Mouse (Mus musculus) liver, postnatal 0 days (tissue): Measurements from ENCODE around the gene Atp1a2. TPM values are rescaled to one million over a fixed set of nuclear protein-coding genes. Genes with fewer than 3 reads are reported as not detected.

ENCODE experiments used
- ATAC-seq: fragments of 200-750 bp; cut with Nextera tagmentation; 2 replicates; pipeline ENCODE4 v1.8.0; 2017; ENCODE audit warnings: mild to moderate bottlenecking, moderate library complexity
- DNase-seq: peaks from one replicate; pipeline ENCODE4 v3.0.0-alpha.2; 2016
- H3K27ac ChIP-seq: fragments of 300-500 bp; sonication (generic); 2 replicates; pipeline ENCODE4 v1.5.1; 2014; ENCODE audit warnings: antibody characterized with exemption, moderate library complexity, mild to moderate bottlenecking, low read depth
- H3K27me3 ChIP-seq: fragments of 300-500 bp; sonication (generic); 2 replicates; pipeline ENCODE4 v1.6.1; 2014; ENCODE audit warnings: low read length, control low read depth, mixed read lengths; ENCODE audit not compliant: insufficient read depth
- H3K36me3 ChIP-seq: fragments of 300-500 bp; sonication (generic); replicated peaks from 2 replicates; pipeline ENCODE4 v1.6.1; 2014; ENCODE audit warnings: mild to moderate bottlenecking, control low read depth, low read length, moderate library complexity, mixed read lengths; ENCODE audit not compliant: insufficient read depth
- H3K4me1 ChIP-seq: fragments of 300-500 bp; sonication (generic); 2 replicates; pipeline ENCODE4 v1.6.1; 2014; ENCODE audit warnings: antibody characterized with exemption, mild to moderate bottlenecking, control low read depth; ENCODE audit not compliant: insufficient read depth
- H3K4me2 ChIP-seq: fragments of 300-500 bp; sonication (generic); 2 replicates; pipeline ENCODE4 v1.6.1; 2014; ENCODE audit warnings: low read depth, mild to moderate bottlenecking, low read length, moderate library complexity, mixed read lengths
- H3K4me3 ChIP-seq: fragments of 300-500 bp; sonication (generic); 2 replicates; pipeline ENCODE4 v1.5.1; 2014; ENCODE audit warnings: low read depth, low read length
- H3K9ac ChIP-seq: fragments of 300-500 bp; sonication (generic); replicated peaks from 2 replicates; pipeline ENCODE4 v1.6.1; 2014; ENCODE audit warnings: mild to moderate bottlenecking, moderate library complexity
- H3K9me3 ChIP-seq: fragments of 300-500 bp; sonication (generic); 2 replicates; pipeline ENCODE4 v1.6.1; 2016; ENCODE audit warnings: mild to moderate bottlenecking, control low read depth, low read length, mixed read lengths
- CTCF ChIP-seq: sonication (generic); IDR thresholded peaks from 2 replicates; pipeline ENCODE4 v1.5.1; 2016; ENCODE audit warnings: antibody characterized with exemption, low read depth
- EP300 ChIP-seq: IDR thresholded peaks from 2 replicates; pipeline ENCODE4 v1.6.1; 2016; ENCODE audit warnings: antibody characterized with exemption, low read depth, mild to moderate bottlenecking
- WGBS: fragments of 180-500 bp; shearing (Covaris S2); extraction: QIAGEN DNeasy Blood & Tissue Kit; methylation state at CpG from one replicate; pipeline ENCODE4 v1.1.7; 2014; ENCODE audit not compliant: insufficient replicate concordance; 5-methylcytosine and 5-hydroxymethylcytosine counted together
- polyA plus RNA-seq: library from polyadenylated mRNA; unstranded; fragments of >200 nt; fragmentation: Nextera tagmentation; extraction: Ambion mirVana; gene quantifications from 2 replicates; pipeline ENCODE4 v1.2.1, GENCODE M21; 2015

The Atp1a2 gene
- polyA plus RNA-seq, 1 experiment from 2014 or later = 0.29 TPM

DNA sequence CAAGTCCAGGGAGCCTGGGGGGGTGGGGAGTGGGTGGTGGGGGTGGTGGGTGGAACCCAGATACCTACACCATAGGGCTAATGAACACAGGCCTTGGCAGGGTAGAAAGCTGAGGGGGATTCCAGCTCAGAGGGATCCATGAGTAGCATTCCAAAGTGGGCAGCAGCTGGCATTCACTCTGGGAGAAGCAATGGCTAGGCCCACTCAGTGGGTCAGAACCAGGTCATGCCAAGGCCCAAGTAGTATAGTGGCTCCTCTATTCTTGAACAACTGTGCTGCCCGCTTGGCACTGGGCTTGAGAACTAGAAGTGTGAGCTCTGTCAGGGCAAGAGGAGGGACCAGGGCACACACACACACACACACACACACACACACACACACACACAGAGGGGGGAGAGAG is 10.5 kb upstream of the Atp1a2 start:
- Histone ChIP-seq H3K36me3 (no peaks in the 10 kb centered on the region), H3K4me2 (no peak overlapping the region), H3K9ac (peak overlapping the region; percentile 50), H3K4me1 (peaks cover 44% of the 10 kb centered on the region), H3K27ac (peak overlapping the region; percentile 82), H3K9me3 (no peaks in the 10 kb centered on the region), H3K4me3 (no peak overlapping the region), H3K27me3 (no peaks in the 10 kb centered on the region)
- WGBS = 90% methylated on average over 1 of the region's 1 CpGs
- no peak for TF ChIP-seq CTCF
- TF ChIP-seq EP300 = no peak
- ATAC-seq = no peak
- DNase-seq = no peak

DNA sequence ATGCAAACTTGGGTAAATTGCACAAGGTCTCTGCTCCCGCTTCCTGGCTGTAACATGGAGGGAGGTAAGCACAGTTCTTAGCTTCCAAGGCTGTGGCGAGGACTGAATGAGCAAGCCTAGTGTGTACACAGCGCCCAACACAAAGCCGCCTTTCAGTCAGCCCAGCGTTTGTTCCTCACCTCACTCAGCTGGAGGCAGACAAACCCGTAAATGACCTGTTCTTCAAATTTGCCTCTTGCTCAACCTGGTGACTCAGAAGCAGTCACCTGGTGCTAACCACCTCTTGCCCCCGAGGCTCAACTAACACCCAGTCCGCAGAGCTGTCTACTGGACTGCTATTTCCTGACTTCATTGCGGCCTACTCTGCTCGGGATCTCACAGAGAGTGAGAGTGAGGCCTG is 10.1 kb upstream of the Atp1a2 start:
- no peak overlapping the region for H3K4me3 ChIP-seq
- peak; percentile 52 for DNase-seq
- peaks cover 43% of the 10 kb centered on the region for H3K4me1 ChIP-seq
- no peak overlapping the region for H3K4me2 ChIP-seq
- H3K9ac ChIP-seq = peak overlapping the region; percentile 50
- H3K36me3 ChIP-seq = no peaks in the 10 kb centered on the region
- H3K27ac ChIP-seq = peak overlapping the region; percentile 82
- WGBS = 59% methylated on average over 10 of the region's 10 CpGs
- H3K9me3 ChIP-seq = no peaks in the 10 kb centered on the region
- ATAC-seq = peak; percentile 63
- TF ChIP-seq EP300 (0 out of 2 replicates have a peak, but pooled peaks have one; percentile 27), CTCF (no peak)
- no peaks in the 10 kb centered on the region for H3K27me3 ChIP-seq

DNA sequence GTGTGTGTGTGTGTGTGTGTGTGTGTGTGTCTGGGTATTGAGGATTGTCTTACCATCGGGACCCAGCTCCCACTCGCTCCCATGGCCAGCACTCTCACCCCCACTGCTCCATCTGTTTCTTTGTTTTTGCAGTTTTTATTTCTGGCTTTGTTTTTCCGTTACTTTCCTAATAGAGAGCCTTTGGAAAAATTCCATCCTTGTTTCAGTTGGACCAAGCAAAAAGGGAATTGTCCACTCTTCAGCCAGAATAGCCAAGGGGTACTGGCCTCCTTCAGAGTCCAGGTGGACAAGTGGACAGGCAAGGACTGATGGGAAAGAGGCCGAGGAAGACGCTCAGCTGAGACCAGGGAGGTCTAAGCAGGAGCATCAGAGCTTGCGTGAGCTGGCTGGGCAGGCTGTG is 9.0 kb upstream of the Atp1a2 start:
- Histone ChIP-seq H3K9me3 (no peaks in the 10 kb centered on the region), H3K4me2 (no peak overlapping the region), H3K9ac (no peak overlapping the region), H3K27me3 (no peaks in the 10 kb centered on the region), H3K27ac (no peak overlapping the region), H3K4me1 (peaks cover 47% of the 10 kb centered on the region), H3K4me3 (no peak overlapping the region), H3K36me3 (no peaks in the 10 kb centered on the region)
- ATAC-seq (no peak), DNase-seq (no peak)
- 73% methylated on average over 6 of the region's 6 CpGs for WGBS
- TF ChIP-seq EP300 (no peak), CTCF (no peak)

- WGBS = 20% methylated on average over 4 of the region's 4 CpGs
- Histone ChIP-seq H3K36me3 (no peaks in the 10 kb centered on the region), H3K27me3 (no peaks in the 10 kb centered on the region), H3K27ac (peak overlapping the region; percentile 3; the same call in 1 of the 2 replicates), H3K4me2 (no peak overlapping the region), H3K4me3 (no peak overlapping the region), H3K9ac (no peak overlapping the region), H3K9me3 (no peaks in the 10 kb centered on the region), H3K4me1 (peaks cover 44% of the 10 kb centered on the region)
- DNase-seq = no peak
- ATAC-seq = no peak
- no peak for TF ChIP-seq CTCF
- TF ChIP-seq EP300 = no peak
These were observed 8.3 kb upstream of the Atp1a2 start for GRCm38 (mm10) chr1:172306196-172306595.

GRCm38 (mm10) chr1:172305635-172306034 is 7.8 kb upstream of the Atp1a2 start:
- ATAC-seq = no peak
- Histone ChIP-seq H3K4me2 (no peak overlapping the region), H3K36me3 (no peaks in the 10 kb centered on the region), H3K4me1 (peaks cover 39% of the 10 kb centered on the region), H3K9ac (no peak overlapping the region), H3K27ac (peak overlapping the region; percentile 3; the same call in 1 of the 2 replicates), H3K27me3 (no peaks in the 10 kb centered on the region), H3K9me3 (no peaks in the 10 kb centered on the region), H3K4me3 (no peak overlapping the region)
- 51% methylated on average over 3 of the region's 3 CpGs for WGBS
- TF ChIP-seq CTCF = peak; percentile 52
- TF ChIP-seq EP300 = no peak
- no peak for DNase-seq

DNA sequence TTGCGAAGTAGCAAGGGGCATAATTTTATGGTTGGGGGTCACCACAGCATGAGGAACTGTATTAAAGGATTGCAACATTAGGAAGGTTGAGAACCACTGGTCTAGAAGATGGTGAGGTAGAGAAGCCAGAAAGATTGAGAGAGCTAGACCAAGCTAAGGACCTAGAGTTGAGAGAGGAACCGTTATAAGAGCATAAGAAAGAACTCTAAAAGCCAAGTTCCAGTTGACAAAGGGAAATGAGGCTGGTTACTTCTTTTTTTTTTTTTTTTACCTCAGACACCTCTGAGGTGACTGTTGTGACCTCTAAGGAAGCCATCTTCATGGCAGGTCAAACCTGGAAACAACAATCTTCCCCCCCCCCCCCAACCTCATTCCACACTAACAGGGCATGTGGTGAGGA is 7.3 kb upstream of the Atp1a2 start:
- DNase-seq (no peak), ATAC-seq (no peak)
- TF ChIP-seq EP300 (no peak), CTCF (no peak)
- no peaks in the 10 kb centered on the region for H3K9me3 ChIP-seq
- H3K4me1 ChIP-seq = peaks cover 34% of the 10 kb centered on the region
- H3K36me3 ChIP-seq = no peaks in the 10 kb centered on the region
- no peak overlapping the region for H3K27ac ChIP-seq
- H3K9ac ChIP-seq = no peak overlapping the region
- H3K27me3 ChIP-seq = no peaks in the 10 kb centered on the region
- 56% methylated on average over 2 of the region's 2 CpGs for WGBS
- H3K4me2 ChIP-seq = no peak overlapping the region
- no peak overlapping the region for H3K4me3 ChIP-seq

DNA sequence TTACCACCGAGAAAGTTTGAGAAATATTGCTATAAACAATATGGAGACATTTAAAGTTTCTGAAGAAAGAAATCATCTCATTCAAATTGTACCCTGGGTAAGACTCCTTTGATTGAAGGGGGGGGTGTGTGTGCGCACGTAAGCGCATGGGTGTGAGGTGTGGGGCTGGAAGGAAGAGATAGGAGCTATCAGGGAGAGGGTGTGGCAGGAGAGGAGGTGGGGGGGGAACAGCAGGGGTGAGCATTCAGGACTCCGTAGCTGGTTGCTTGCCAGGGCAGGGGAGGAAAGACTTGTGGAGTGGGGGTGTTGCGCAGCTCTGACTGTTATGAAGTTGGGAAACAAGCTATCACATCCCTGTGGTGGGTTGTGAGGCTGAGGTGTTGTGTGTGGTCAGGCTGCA is 6.6 kb upstream of the Atp1a2 start:
- 33% methylated on average over 6 of the region's 6 CpGs for WGBS
- H3K27me3 ChIP-seq = no peaks in the 10 kb centered on the region
- peaks cover 30% of the 10 kb centered on the region for H3K4me1 ChIP-seq
- 0 out of 2 replicates have a peak, but pooled peaks have one; percentile 9 for ATAC-seq
- H3K36me3 ChIP-seq = no peaks in the 10 kb centered on the region
- H3K9ac ChIP-seq = no peak overlapping the region
- no peak overlapping the region for H3K27ac ChIP-seq
- no peak for TF ChIP-seq CTCF
- TF ChIP-seq EP300 = no peak
- no peaks in the 10 kb centered on the region for H3K9me3 ChIP-seq
- no peak overlapping the region for H3K4me2 ChIP-seq
- DNase-seq = no peak
- no peak overlapping the region for H3K4me3 ChIP-seq
